Mouse (Mus musculus) R1 (cell line): ENCODE measurements at regions not wholly inside any gene's neighbourhood (a gene's known extent, or its start where the extent isn't known, plus 50 kb on each side); places are given as distances from the start of the nearest gene placed in this dataset.

Source experiments
- DNase-seq: peaks from one replicate; pipeline ENCODE4 v3.0.0-alpha.2; 2018; ENCODE audit warnings: low read depth, low spot score

DNA sequence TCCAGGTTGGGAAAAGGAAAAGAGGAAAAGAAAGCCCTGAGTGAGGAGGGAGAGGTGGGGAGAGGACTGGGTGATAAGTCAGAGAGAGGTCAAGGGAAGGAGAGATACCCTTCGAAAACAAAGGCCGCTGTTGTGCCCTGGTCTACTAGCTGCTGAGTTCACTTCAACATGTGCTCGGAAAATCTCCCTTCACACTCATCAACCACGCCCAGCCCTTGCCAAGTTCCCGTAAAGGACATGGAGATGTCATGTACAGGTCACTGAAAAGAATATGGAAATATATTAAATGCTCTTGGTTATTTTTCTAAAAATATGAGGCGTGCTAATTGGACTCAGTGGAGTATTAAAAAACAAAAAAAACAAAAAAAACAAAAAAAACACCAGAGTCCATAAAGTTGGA is 359.5 kb upstream of the Actbl2 start:
- no peak for DNase-seq

GRCm38 (mm10) chr13:110895900-110896299 is 358.9 kb upstream of the Actbl2 start:
- DNase-seq: no peak

DNA sequence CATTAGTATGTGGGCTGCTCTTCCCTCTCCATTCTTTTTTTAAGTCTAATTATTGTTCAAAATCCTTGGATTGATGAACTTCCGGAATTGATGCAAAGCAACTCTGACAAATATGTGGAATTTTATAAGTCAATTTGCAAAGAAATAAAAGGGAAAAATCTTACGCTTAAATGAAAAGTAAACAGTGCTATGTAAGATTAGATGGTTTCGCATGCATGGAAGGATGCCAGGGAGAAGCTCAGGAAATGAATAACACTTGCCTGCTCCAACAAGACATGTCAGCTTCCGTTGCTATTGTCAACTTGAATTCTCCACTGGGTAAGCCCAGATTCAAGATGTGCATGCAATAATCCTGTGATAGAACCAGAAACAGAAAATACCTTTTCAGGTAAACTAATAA is 357.2 kb upstream of the Actbl2 start:
- DNase-seq: peak; percentile 5

DNA sequence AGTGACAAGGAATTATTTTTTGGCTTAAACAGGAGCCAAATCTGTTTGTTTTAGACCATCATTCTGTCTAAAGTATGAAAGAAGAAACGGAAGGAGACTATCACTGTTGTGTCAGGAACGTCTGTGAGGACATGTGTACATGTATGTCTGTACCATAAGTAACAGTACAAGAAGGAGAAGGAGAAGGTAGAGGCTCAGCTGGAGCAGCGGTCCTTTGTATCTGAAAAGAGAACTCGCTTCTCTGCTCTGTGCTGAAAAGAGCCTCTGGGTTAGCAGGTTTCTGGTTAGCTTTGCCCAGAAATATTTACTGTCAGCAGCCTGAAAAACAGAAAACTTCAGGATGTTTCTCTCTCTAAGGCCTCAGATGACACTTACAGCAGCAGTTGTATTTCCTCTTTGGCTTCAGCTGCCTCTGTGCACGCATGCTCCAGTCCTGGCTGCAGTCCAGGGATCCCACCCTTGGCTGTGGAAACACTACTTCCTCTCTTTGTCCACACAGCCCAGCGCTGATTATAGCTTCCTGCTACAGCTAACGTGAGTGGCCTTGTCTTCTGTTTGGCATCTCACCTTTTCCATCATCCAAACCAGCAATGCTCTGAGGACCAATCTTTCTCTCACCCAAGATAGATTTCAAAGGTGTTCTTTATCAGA is 351.7 kb upstream of the Actbl2 start:
- DNase-seq: no peak

GRCm38 (mm10) chr13:110907319-110907955 is 347.4 kb upstream of the Actbl2 start:
- peak; percentile 6 for DNase-seq

- DNase-seq: no peak
These were observed 342.9 kb upstream of the Actbl2 start for GRCm38 (mm10) chr13:110911866-110912265.

DNA sequence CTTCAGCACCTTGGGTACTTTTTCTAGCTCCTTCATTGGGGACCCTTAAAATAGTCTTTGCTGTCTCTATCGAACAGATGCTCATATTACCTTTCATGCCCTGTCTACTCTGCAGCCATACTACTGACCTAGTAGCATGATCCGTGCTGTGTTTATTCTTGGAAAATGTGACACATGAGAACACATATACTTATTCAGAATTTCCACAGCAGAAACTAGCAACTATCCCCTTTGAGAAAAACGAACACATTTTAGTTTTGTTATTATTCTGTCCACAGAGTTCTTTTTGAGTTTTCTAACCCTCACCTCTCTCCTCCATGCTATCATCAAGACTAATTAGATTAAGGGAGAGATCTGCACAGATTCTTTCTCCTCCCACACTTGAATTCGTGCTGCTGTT is 341.6 kb upstream of the Actbl2 start:
- no peak for DNase-seq

DNA sequence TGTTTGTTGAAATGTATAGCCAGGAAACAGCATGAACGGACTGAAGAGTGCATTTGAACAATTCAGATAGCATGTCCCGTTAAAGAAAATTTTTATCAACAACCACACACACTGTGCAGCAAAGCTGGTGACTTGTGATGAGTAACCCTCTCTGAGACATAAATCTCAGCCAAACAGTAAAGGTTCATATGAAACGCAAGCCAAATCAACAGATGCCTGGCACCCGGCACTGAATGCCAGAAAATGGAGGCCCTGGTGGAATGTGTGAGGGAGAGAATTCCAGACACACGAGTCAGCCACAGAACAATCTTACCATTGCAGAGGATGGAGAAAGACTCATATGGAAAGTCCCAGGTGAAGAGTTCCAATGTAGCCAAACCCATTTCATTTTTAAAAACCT is 341.1 kb upstream of the Actbl2 start:
- DNase-seq: no peak

DNA sequence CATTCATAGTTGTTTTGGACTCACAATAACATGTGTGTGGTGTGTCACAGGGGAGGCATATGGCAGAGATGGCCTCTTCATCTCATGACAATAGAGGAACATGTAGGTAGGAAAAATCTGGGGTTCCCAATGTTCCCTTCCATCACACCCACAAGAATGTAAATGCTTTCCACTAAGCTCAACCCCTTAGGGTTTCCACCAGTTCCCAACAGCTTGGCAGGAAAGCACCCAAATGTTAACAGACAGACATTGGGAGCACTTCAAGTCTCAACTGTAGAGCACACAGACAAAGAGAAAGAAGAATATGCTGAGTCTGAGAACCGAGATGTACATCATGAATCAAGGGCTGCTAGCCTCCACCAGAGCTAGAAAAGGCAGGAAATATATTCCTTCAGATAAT is 339.7 kb upstream of the Actbl2 start:
- no peak for DNase-seq

GRCm38 (mm10) chr13:110923936-110924335 is 330.9 kb upstream of the Actbl2 start:
- no peak for DNase-seq

DNA sequence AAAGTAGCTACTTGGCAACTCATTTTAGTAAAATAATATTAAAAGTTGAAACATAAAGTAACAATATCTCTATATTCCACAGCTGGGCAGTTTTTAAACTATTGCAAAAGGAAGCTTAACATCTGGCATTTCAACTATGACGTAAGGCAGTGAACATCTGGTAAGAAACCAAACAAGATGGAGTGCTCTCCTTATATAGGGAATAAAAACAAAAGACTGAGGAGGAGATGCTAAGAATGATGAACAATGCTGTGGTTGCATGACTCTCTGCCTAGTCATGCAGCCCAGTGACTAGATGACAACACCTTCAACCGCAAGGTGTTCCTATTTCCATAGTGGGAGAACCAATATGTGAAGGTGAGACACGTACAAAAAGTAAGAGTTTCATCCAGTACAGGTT is 329.9 kb upstream of the Actbl2 start:
- no peak for DNase-seq

- DNase-seq: no peak
These were observed 326.7 kb upstream of the Actbl2 start for GRCm38 (mm10) chr13:110928143-110928542.

- no peak for DNase-seq
These were observed 325.9 kb upstream of the Actbl2 start for GRCm38 (mm10) chr13:110928894-110929293.

GRCm38 (mm10) chr13:110929579-110929978 is 325.2 kb upstream of the Actbl2 start:
- DNase-seq: no peak

DNA sequence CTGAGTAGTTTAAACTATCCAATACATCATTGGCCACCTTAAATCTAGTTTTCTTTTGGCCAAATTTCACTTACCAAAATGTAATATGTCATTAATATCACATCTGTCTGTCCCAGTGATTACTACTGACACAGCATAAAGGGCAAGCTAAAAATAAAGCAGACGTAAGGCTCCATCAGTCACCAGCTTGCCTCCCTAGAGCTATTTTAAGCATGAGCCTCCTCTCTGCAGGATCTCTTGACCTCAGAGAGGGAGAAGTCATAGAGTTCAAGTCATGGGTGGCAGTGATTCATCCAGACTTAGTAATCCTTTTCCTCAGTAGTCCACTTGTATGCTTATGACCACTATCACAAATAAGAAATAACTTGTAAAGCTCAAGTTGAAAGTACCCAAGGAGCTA is 313.2 kb upstream of the Actbl2 start:
- DNase-seq: no peak

DNA sequence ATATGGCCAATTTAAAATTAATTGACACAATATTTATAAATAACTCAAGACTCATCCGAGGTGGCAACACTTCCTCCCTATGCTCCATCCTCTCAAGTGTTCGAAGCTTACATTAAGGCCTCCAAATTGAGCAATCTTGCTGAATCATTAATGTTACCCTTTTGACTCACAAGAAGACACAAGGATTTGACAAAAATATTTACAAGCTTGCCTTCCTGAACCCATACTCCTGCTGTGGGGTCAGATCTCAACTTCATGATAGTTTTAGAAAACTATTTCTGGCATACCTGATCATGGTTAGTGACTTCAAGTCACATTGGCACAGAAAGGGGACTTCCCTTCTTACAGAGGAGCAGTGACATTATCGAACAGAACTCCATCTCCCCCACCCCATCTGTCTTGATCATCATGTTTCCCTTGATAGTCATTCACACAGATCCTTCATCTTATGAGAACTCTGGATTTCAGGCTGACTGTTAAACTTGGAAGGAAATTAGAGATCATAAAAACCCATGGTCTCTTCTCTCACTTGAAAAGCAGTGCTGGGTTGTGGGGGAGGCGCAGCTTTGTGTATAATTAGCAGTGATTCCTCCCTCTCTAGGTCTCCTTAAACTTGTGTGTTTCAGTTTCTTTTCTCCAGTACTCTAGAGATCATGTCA is 311.7 kb upstream of the Actbl2 start:
- no peak for DNase-seq

DNA sequence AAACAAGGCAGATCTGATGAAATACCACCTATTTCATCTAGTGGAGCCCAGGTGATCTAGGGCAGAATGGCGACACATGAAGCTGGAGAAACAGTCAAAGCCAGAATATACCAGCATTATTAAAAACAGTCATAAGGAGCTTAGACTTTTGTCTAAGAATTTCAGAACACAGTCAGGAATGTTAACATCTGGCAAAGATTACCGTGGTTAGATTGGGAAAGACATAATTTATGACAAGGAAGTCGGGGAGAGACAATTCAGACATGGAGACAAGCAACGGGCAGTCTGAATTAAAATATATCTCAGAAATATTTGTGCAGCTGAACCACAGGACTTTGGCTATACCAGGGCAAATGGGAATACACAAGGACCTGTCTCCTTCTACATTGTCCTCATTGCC is 310.8 kb upstream of the Actbl2 start:
- no peak for DNase-seq

- no peak for DNase-seq
These were observed 310.1 kb upstream of the Actbl2 start for GRCm38 (mm10) chr13:110944683-110945082.

DNA sequence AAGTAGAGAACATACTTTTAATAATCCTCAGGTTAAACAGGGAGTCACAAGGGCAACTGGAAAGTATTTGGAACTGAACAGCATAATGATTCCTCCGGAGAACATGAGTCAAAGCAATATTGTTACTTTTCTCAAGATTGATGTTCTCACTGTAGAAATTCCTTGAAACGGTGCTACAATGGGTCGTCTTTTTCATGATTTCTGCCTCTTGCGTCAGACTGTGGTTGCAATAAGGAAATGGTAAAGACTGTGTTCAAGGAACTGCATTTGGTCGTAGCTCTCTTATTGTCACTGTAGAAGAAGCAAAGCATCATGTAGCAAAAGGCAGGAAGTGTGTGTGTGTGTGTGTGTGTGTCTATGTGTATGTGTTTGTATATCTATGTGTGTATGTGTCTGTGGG is 294.6 kb upstream of the Actbl2 start:
- DNase-seq: no peak

DNA sequence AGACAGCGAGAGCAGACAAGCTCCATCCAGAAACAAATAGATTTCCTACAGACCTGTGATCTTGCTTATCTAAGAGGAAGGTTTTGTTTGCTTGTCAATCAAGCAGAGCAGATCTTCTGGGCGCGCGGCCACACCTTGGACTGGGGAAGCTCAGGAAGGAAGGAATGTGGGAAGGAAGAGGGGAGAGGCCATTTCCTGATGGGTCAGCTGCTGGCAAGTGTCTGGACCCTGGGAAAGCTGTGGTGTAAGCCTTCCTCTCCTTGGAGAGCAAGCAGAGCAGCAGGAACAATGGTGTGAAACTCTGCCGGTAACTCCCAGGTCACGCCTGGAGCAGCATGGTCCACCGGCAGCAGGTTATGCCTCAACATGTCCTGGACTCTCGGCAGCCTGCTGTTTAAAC is 287.7 kb upstream of the Actbl2 start:
- peak; percentile 66 for DNase-seq

GRCm38 (mm10) chr13:110967626-110968506 is 286.9 kb upstream of the Actbl2 start:
- peak; percentile 84 for DNase-seq

DNA sequence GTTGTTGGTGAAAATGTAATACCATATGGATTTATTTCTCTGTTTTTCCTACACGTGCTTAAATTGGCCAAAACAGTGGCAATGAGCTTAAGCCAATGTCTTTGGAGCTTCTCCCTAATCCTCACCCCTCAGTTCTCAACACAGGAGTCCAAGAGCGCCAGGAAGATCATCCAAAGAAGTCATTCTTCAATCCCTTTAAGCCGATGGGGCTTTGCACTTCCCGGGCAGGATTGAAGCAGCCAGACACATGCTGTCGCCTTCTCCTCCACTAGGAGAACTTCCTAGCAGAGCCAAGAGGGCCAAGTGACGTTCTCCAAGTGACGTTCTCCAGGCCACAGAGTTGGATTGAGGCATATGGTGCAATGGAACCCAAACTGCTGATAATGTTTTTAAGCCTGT is 286.3 kb upstream of the Actbl2 start:
- peak; percentile 28 for DNase-seq
